Mouse (Mus musculus) hindbrain, embryonic 14.5 days (tissue): ENCODE measurements at regions not wholly inside any gene's neighbourhood (a gene's known extent, or its start where the extent isn't known, plus 50 kb on each side); places are given as distances from the start of the nearest gene placed in this dataset.
"Not testable (repeated sequence)": the region's sequence is repeated elsewhere in the genome, so short reads cannot be mapped to it uniquely, and the experiment has no call there.

Experiments used
- ATAC-seq: fragments of 200-750 bp; cut with Nextera tagmentation; 2 replicates; pipeline ENCODE4 v1.8.0; 2017; ENCODE audit warnings: moderate number of reproducible peaks, mild to moderate bottlenecking, moderate TSS enrichment, moderate library complexity; ENCODE audit not compliant: low FRiP score
- DNase-seq: peaks from one replicate; pipeline ENCODE4 v3.0.0-alpha.2; 2015; ENCODE audit warnings: low spot score
- H3K27ac ChIP-seq: fragments of 300-500 bp; sonication (generic); 2 replicates; pipeline ENCODE4 v1.5.1; 2014; ENCODE audit warnings: mild to moderate bottlenecking, moderate library complexity
- H3K27me3 ChIP-seq: fragments of 300-500 bp; sonication (generic); 2 replicates; pipeline ENCODE4 v1.6.1; 2014; ENCODE audit warnings: mild to moderate bottlenecking, low read length, mixed read lengths; ENCODE audit not compliant: control insufficient read depth, insufficient read depth
- H3K36me3 ChIP-seq: fragments of 300-500 bp; sonication (generic); replicated peaks from 2 replicates; pipeline ENCODE4 v1.6.1; 2014; ENCODE audit not compliant: control insufficient read depth, insufficient read depth
- H3K4me1 ChIP-seq: fragments of 300-500 bp; sonication (generic); replicated peaks from 2 replicates; pipeline ENCODE4 v1.6.1; 2014; ENCODE audit warnings: antibody characterized with exemption, low read length, mixed read lengths; ENCODE audit not compliant: control insufficient read depth, insufficient read depth
- H3K4me2 ChIP-seq: fragments of 300-500 bp; sonication (generic); replicated peaks from 2 replicates; pipeline ENCODE4 v1.6.1; 2014; ENCODE audit warnings: mild to moderate bottlenecking, moderate library complexity
- H3K4me3 ChIP-seq: fragments of 300-500 bp; sonication (generic); replicated peaks from 2 replicates; pipeline ENCODE4 v1.5.1; 2014; ENCODE audit warnings: mild to moderate bottlenecking, low read length
- H3K9ac ChIP-seq: fragments of 300-500 bp; sonication (generic); 2 replicates; pipeline ENCODE4 v1.6.1; 2014
- H3K9me3 ChIP-seq: fragments of 300-500 bp; sonication (generic); 2 replicates; pipeline ENCODE4 v1.6.1; 2016; ENCODE audit warnings: low read length; ENCODE audit not compliant: control insufficient read depth
- WGBS: fragments of 180-500 bp; shearing (Covaris S2); extraction: QIAGEN DNeasy Blood & Tissue Kit; methylation state at CpG from one replicate; pipeline ENCODE4 v1.1.7; 2014; 5-methylcytosine and 5-hydroxymethylcytosine counted together

GRCm38 (mm10) chr3:134330943-134331342 is 94.7 kb downstream of the Cxxc4 start:
- ATAC-seq = no peak; the same call in 1 of the 2 replicates
- Histone ChIP-seq H3K4me1 (peaks cover 8% of the 10 kb centered on the region), H3K9me3 (peaks cover 6% of the 10 kb centered on the region; the same call in 1 of the 2 replicates), H3K4me3 (peak overlapping the region; percentile 24), H3K27ac (peak overlapping the region; percentile 22), H3K4me2 (peak overlapping the region; percentile 58), H3K27me3 (no peaks in the 10 kb centered on the region), H3K9ac (peak overlapping the region; percentile 13), H3K36me3 (no peaks in the 10 kb centered on the region)
- 29% methylated on average over 11 of the region's 11 CpGs for WGBS
- DNase-seq = peak; percentile 29

GRCm38 (mm10) chr3:134331499-134332153 is 95.3 kb downstream of the Cxxc4 start:
- Histone ChIP-seq H3K27ac (peak overlapping the region; percentile 43), H3K27me3 (no peaks in the 10 kb centered on the region), H3K9ac (peak overlapping the region; percentile 13), H3K4me2 (peak overlapping the region; percentile 58), H3K4me1 (peaks cover 8% of the 10 kb centered on the region), H3K36me3 (no peaks in the 10 kb centered on the region), H3K9me3 (peaks cover 6% of the 10 kb centered on the region; the same call in 1 of the 2 replicates), H3K4me3 (peak overlapping the region; percentile 24)
- WGBS = 30% methylated on average over 16 of the region's 16 CpGs
- DNase-seq (peak; percentile 38), ATAC-seq (peak; percentile 86)

- not testable (repeated sequence) for H3K27ac ChIP-seq, H3K4me1 ChIP-seq, H3K9me3 ChIP-seq, H3K4me2 ChIP-seq, H3K27me3 ChIP-seq, H3K9ac ChIP-seq, ATAC-seq, H3K36me3 ChIP-seq, H3K4me3 ChIP-seq, DNase-seq
- WGBS = 92% methylated on average over 3 of the region's 3 CpGs
Measured at GRCm38 (mm10) chr3:134339093-134339695, 102.9 kb downstream of the Cxxc4 start.

GRCm38 (mm10) chr3:134365948-134366347 is 129.7 kb downstream of the Cxxc4 start:
- Histone ChIP-seq H3K27ac (no peak overlapping the region), H3K9ac (no peak overlapping the region), H3K27me3 (no peaks in the 10 kb centered on the region), H3K36me3 (no peaks in the 10 kb centered on the region), H3K4me2 (no peak overlapping the region), H3K4me3 (no peak overlapping the region), H3K4me1 (peaks cover 4% of the 10 kb centered on the region; the same call in 1 of the 2 replicates), H3K9me3 (no peaks in the 10 kb centered on the region)
- DNase-seq (no peak), ATAC-seq (no peak)
- WGBS = 84% methylated on average over 4 of the region's 4 CpGs

GRCm38 (mm10) chr3:134366761-134367160 is 130.5 kb downstream of the Cxxc4 start:
- H3K4me1 ChIP-seq = peaks cover 4% of the 10 kb centered on the region; the same call in 1 of the 2 replicates
- no peak overlapping the region for H3K4me3 ChIP-seq
- H3K9me3 ChIP-seq = no peaks in the 10 kb centered on the region
- H3K27ac ChIP-seq = no peak overlapping the region
- no peak for DNase-seq
- 83% methylated on average over 3 of the region's 3 CpGs for WGBS
- ATAC-seq = no peak
- no peak overlapping the region for H3K9ac ChIP-seq
- H3K4me2 ChIP-seq = no peak overlapping the region
- H3K27me3 ChIP-seq = no peaks in the 10 kb centered on the region
- H3K36me3 ChIP-seq = no peaks in the 10 kb centered on the region

- Histone ChIP-seq H3K4me2 (no peak overlapping the region), H3K27ac (no peak overlapping the region), H3K9ac (no peak overlapping the region), H3K36me3 (no peaks in the 10 kb centered on the region), H3K27me3 (no peaks in the 10 kb centered on the region), H3K9me3 (no peaks in the 10 kb centered on the region), H3K4me3 (no peak overlapping the region), H3K4me1 (peaks cover 4% of the 10 kb centered on the region; the same call in 1 of the 2 replicates)
- no peak for DNase-seq
- ATAC-seq = no peak
Measured at GRCm38 (mm10) chr3:134368591-134368990, 132.3 kb downstream of the Cxxc4 start.

GRCm38 (mm10) chr3:134369126-134369525 is 132.8 kb downstream of the Cxxc4 start:
- Histone ChIP-seq H3K9ac (no peak overlapping the region), H3K36me3 (no peaks in the 10 kb centered on the region), H3K27me3 (no peaks in the 10 kb centered on the region), H3K9me3 (no peaks in the 10 kb centered on the region), H3K27ac (no peak overlapping the region), H3K4me3 (no peak overlapping the region), H3K4me1 (peaks cover 4% of the 10 kb centered on the region; the same call in 1 of the 2 replicates), H3K4me2 (no peak overlapping the region)
- DNase-seq (no peak), ATAC-seq (no peak)
- WGBS = 49% methylated on average over 4 of the region's 4 CpGs

- no peaks in the 10 kb centered on the region for H3K27me3 ChIP-seq
- H3K27ac ChIP-seq = no peak overlapping the region
- no peak for ATAC-seq
- no peak overlapping the region for H3K9ac ChIP-seq
- no peak overlapping the region for H3K4me3 ChIP-seq
- DNase-seq = no peak
- H3K36me3 ChIP-seq = no peaks in the 10 kb centered on the region
- H3K9me3 ChIP-seq = no peaks in the 10 kb centered on the region
- WGBS = 81% methylated on average over 2 of the region's 2 CpGs
- no peaks in the 10 kb centered on the region for H3K4me1 ChIP-seq
- H3K4me2 ChIP-seq = no peak overlapping the region
Measured at GRCm38 (mm10) chr3:134379549-134379948, 143.3 kb downstream of the Cxxc4 start.

GRCm38 (mm10) chr3:134390472-134391336 is 154.4 kb downstream of the Cxxc4 start:
- H3K9ac ChIP-seq = no peak overlapping the region
- ATAC-seq (peak; percentile 93), DNase-seq (peak; percentile 67)
- H3K36me3 ChIP-seq = no peaks in the 10 kb centered on the region
- no peak overlapping the region for H3K27ac ChIP-seq
- no peaks in the 10 kb centered on the region for H3K27me3 ChIP-seq
- no peaks in the 10 kb centered on the region for H3K4me1 ChIP-seq
- 54% methylated on average over 4 of the region's 4 CpGs for WGBS
- H3K9me3 ChIP-seq = no peaks in the 10 kb centered on the region
- no peak overlapping the region for H3K4me2 ChIP-seq
- no peak overlapping the region for H3K4me3 ChIP-seq
